Mouse (Mus musculus) hematopoietic stem cell, adult 5-6 weeks (primary cell): ENCODE measurements around the gene Hspbap1. TPM values are rescaled to one million over a fixed set of nuclear protein-coding genes. Genes with fewer than 3 reads are reported as not detected.
A peak's percentile ranks its signal among the peaks of the same experiment; 100 is the strongest.

Experiments used
- ATAC-seq, 2 experiments: fragments of 125-278 bp in 1 of 2; replicated peaks in 1 of 2; 2 replicates each; pipeline ENCODE4 v1.8.0; 2016 to 2017; ENCODE audit warnings: inconsistent platforms in 2 of 2, mild to moderate bottlenecking in 2 of 2, moderate number of reproducible peaks in 2 of 2, low read depth in 1 of 2, moderate TSS enrichment in 1 of 2; ENCODE audit not compliant: low FRiP score in 2 of 2, poor library complexity in 2 of 2, severe bottlenecking in 2 of 2, insufficient read depth in 1 of 2, low TSS enrichment in 1 of 2
- total RNA-seq: library from RNA; stranded (forward); fragments of 172-1452, 232-1000 nt; gene quantifications from 2 replicates; pipeline ENCODE4 v1.2.3, GENCODE M21; 2017

Hspbap1 gene
- total RNA-seq, 1 experiment from 2014 or later, result 2.4 TPM

DNA sequence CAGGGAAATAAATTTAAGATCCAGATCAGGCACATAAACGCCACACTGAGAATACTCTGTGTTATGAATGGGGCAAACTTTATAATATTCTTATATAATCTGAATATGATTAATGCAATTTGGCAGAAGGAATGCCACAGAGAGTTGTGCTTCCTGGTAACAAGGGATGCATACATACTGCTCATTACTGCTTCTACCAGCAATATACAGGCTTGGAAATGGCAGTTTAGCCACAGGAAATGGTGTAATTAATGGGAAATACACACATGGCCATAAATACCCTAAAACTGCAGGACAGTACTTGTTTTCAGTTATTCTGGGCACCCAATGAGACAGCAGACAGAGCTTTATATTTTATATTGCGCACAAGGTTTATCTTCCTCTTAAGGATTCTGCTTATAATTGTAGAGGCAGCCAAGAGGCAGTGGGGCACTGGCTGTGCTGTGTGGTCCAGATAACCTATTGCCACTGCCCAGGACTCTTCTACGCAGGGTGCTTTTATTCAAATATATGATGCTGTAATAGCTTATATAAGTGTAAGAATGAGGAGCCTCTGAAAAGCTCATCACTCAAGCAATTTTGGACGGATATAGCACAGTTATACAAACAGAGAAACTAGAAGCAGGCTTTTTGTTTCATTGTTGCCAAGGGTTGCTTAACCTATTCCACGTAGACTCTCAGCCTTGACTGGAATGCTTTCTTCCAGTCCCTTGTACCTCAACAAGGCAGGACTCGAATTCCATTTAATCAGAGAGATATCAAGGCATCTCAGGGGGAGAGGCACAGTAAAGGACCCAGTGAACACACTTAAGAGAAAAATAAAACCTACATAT is 14.5 kb upstream of the Hspbap1 start:
- peak; percentile 58 to 67; a peak in 2 of 4 replicates for ATAC-seq

DNA sequence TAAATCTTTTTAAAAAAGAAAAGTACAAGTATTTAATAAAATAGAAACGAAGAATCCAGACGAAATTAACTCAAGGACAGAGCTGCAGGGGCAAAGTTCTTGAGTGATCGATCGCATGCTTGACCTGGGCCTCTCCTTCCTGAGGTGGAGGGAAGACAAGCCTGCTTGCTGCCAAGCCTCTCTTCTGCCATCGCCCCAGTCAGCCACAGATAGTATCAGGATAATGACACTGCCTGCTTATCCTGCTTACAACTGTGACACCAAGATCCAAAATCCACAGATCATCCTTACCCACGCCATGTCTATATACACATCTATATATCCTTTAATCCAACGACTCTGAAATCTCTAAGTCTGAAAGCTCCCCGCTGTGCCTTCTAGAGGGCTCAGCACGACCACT is 13.5 kb upstream of the Hspbap1 start:
- no peak for ATAC-seq

DNA sequence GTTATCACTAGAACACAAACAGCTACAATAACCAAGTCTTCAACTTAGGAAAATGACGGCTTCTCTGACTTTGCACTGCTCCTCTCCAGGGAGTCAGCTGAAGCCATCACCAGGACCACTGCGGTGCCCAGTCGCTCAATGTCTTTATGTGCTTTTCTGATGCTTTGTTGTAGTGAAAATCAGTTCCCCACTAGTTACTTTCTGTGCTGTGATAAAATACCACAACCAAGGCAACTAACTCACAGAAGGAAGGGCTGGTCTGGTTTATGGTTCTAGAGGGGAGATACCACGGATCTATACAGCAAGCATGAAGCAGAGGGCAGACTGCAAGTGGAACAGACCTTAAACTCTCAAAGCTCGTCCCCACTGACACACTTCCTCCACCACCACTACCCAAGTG is 10.8 kb upstream of the Hspbap1 start:
- ATAC-seq, result no peak

DNA sequence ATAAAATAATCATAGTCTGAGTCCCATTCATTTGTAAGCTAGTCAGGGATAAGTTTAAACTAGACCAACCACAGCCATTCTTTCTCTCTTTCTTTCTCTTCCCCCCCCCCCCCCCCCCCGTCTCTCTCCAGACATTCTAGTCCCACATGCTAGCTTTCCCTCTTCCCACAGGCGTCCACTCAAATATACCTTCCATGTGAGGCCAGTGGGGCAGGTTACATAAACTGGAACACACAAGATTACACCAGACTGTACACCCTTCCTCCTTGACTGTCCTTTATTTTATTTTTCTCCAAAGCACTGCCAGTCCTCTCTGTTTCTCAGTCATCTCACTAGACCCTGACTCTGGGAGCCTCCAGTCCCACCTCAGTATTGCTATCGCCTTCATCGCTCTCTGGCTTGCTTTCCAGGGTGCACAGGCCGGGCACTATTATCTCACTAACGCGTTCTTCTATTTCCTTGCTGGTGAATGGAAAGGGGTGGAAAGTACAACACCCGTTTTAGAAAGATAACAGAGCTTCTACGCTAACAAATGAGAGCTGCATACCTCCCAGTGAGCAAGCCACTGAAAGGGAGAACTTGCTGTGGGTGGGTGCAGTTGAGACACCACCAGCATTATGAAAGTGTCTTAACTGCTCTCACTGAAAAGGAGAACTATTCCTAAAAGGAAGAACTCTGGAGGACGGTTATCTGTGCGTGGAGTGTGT is 6.4 kb upstream of the Hspbap1 start:
- peak; percentile 35 to 59; a peak in 2 of 4 replicates for ATAC-seq

DNA sequence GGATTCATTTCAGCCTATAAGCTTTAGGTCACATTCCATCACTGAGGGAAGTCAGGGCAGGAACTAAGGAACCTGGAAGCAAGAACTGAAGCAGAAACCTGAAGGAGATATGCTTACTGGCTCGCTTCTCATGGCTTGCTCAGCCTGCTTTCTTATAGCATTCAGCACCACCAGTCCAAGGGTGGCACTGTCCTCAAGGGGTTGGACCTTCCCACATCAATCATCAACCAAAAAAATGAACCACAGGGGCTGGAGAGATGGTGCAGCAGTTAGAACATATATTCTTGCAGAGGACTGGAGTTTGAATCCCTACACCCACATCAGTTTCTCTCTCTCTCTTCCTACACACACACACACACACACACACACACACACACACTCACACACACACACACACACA is 5.2 kb upstream of the Hspbap1 start:
- ATAC-seq, result no peak

DNA sequence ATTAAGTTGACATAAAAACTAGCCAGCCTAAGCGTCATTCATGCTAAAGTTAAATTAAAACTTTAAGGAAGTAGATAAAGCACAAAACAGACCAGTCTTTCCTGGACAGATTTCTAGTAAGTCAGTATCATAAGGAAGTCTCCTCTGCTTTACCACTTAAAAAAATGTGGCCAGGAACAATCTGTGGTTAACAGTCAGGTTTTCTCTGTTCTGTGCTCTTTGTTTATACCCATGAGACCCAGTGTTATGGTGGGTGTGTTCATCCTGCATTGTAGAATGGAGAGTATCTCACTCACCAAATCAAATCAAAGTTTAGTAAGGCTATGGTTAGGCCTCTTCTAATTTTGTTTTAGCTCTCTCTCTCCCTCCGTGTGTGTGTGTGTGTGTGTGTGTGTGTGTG is 4.7 kb upstream of the Hspbap1 start:
- peak in 1 of 2 experiments; percentile 38; a peak in 3 of 4 replicates for ATAC-seq

DNA sequence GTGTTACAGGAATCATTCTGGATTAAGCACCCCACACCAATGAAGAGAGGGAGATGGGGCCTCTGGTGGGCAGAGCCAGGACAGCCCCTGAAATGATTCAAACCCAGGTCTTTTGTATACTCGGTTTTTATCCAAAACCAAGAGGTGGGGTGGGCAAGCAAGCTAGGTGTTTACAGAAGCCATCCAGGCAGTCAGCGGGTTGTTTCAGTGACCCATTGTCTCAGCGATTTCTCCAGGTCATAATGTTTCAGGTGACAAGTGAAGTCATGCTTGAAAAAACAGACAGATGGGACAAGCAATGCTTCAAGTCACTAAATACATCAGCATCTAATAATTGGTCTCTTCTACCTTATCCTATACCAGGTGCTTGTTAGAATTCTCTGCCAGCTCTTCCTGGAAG is 3.8 kb upstream of the Hspbap1 start:
- ATAC-seq, result no peak

DNA sequence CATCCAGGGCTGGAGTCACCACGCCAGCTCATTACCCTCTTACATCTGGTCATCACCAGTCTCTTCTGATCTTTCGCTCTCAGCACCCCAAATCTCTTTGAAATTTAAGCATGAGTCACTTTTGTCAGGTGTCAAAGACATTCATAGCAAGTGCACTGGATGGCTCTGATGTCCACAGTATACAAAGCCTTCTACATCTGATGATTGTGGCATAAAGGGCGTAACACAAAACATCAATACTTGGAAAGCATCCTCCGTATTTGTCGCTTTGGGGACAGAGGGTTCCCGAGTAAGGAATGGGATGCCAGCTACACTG is 1.7 kb upstream of the Hspbap1 start:
- ATAC-seq, result no peak

DNA sequence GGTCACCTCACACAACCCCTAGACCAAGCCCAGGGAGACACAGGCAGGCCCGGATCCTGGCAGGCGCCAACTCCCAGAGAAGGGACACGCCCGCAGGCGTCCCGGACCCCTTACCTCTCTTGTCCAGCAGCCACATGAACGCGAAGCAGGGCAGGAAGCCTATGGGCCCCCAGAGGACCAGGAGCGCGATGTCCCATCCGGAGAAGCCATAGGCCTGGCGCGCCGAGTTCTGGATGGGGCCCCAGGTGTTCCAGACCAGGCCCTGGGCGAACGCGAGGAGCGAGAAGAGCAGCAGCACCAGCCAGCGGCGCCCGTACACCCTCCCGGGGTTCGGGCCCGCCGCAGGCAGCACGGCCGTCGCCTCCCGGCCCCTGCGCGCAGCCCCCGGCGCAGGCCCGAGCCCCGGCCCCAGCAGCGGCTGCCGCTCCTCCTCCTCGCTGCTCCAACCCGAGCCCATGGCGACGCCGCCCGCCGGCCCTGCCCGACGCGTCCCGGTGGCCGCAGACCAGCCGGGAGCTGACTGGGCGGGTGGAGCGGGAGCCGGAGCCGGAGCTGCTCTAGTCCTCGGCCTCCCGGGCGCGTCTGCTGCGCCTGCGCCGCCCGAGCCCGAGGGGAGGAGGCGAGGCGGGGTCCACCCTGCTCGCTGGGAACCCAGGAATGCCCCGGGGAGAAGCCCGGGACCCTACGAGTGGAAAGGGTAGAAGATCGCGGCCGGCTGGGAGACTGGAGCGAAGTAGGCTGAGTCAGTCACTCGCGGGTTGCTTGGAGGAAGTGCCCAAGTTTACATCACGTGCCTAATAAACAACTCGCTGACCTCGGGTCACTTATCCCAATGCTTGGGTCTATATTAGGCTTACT is 1.2 kb upstream of the Hspbap1 start, which contains the start of gene Dirc2:
Dirc2 (minus strand) TSS at position 572 of the 858 bp plus-strand sequence.
- ATAC-seq, result peak; percentile 30 to 37; a peak in 2 of 4 replicates

DNA sequence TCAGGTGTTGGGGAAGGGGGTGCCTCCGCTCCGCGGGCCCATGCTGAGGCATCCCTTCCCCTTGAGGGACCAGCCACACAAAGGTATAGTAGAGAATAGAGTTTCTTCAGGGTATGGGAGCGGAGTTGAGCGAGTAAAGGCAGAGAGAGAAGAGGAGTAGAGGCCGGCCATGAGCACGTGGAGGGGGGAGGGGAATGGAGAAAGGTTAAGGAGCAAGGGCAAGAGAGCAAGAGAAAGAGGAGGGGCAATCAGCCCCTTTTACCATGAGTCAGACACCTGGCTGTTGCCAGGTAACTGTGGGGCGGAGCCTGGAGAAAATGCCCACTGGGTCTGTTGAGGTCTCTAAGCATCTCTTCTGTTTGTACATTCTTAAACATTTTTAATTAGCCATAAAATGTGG is 966 bp downstream of the Hspbap1 start:
- no peak for ATAC-seq

DNA sequence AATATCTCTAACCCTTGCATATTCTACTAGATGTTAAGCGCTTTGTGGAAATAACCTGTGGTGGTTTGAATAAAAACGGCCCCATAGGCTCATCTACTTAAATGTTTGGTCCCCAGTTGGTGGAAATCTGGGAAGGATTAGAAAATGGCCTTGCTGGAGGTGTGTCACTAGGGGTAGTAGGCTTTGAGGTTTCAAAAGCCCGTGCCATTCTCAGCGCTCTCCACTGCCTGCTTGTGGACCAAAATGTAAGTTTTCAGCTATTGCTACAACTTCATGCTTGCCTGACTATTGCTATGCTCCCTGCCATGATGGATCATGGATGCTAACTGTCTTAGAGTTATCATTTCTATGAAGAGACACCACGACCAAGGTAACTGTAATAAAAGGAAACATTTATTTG is 1.4 kb downstream of the Hspbap1 start:
- no peak for ATAC-seq

DNA sequence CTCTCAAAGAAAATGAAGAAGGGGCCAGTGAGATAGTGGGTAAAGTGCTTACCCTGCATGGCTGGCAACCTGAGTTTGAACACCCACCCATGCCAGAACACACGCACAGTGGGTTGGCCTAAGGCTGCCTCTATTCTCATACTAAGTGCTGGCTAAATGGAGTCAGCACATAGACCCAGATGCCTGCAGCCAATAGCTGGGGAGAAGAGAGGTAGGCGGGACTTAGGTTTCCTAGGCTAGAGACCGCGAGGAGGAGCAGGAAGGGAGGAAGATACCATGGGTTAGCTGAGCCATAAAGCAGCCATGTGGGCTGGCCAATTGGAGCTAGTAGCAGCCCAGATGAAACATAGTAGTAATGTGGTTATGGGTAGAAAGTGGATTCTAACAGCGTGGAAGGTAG is 2.4 kb downstream of the Hspbap1 start:
- no peak for ATAC-seq

DNA sequence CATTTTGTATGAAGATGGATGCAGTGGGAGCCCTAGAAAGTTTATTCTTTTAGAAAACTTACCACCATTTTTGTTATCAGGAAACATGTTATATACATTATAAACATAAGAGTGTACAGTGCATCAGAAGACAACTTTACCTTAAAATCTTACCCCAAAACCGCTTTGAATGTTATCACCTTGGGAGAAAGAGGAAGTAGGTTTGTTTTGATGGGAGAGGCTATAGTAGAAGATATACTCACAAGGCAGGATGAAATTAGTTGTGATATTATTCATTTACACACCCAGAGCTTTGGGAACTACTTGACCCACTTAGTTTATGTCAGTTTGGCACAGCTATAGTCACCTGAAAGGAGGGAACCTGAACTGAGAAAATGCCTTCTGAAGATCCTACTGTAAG is 5.7 kb downstream of the Hspbap1 start:
- no peak for ATAC-seq

DNA sequence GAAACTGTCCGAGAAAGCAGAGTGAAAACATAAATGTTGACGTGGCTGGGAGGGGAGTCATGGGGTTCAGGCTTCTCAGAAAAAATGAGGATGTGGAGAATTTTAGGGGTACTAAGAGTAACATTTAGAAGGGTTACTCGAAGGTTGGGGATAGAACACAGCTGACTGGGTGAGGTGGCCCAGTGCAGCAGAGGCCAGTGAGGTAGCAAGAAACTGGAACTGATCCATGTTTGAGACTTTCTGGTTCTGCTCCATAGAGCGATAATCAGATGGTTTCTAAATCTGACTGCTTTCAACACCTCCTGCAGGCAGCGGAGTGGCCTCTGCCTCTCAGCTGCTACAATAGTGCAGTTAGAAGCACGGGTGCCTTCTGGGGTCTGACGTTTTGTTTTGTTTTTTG is 6.6 kb downstream of the Hspbap1 start:
- no peak for ATAC-seq

DNA sequence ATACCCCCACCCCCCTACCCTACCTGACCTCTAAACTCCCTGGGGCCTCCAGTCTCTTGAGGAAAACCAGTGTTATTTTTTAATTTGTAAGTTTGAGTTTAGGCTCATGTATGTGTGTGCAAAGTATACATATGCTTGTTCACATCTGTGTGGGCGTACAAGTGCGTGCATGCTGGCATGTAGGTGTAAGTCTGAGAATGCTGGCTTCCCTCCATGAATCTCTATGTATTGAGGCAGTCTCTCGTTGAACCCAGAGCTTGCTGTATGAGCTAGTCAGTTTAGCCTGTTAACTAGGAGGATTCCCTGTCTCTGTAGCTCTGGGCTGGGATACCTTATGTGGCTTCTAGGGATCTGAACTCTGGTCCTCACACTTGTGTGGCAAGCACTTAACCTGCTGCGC is 7.6 kb downstream of the Hspbap1 start:
- no peak for ATAC-seq

DNA sequence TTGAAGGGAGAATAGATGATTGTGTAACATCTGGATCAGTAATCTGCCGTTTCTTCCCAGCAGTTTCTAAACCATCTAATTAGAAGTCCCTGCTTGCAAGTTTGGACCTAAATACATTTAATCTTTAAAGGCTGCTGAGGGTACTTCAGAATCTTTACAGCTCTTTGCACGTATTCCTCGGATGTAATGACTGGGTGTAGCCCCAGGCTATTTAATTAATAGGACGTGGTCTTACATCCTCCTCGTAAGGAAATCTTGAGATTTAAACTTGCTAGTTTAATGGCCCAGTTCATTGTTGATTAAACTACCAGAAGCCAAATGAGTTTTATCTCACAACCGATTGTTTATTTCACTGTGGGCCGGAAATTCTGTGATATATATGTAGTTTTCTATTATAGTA is 9.5 kb downstream of the Hspbap1 start:
- ATAC-seq, result no peak

DNA sequence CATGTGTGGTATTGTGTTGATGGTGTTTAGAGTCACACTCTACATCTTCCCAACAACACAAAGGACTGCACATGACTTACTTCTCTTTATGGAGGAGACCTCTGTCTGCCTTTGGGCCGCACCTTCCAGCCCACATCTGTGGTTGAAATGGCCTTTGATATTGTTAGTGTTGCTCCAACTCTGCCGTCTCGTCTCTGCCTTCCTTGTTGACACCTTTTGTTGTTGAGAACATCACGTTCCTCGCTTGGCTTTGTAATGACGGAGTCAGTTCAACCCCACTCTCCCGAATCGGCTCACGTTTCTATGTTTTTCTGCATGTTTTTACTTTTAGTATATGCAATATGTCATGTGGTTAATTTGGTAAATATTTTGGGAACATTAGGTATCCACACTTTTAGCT is 10.9 kb downstream of the Hspbap1 start:
- no peak for ATAC-seq

DNA sequence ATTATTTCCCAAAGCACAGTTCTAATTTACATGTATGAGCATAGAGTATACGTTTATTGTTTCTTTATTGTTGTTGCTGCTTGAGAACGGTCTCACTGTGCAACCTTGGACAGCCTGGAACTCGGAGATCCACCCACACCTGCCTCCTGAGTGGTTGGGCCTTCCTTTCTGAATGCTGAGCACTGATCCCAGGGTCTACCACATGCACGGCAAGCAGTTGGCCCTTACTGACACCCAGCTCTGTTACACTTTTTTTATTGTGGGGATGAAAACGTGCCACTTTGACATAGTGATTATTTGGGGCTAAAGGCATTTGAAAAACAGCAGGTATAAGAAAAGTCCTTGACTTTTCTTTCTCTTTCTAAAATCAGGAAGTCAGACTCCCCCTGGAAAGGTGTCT is 11.5 kb downstream of the Hspbap1 start:
- ATAC-seq, result no peak
